Mouse (Mus musculus): ENCODE data around the gene Dock4. TPM values are rescaled to one million over a fixed set of nuclear protein-coding genes. Genes with fewer than 3 reads are reported as not detected.

Gene Dock4
- polyA plus RNA-seq, 1 experiment = 12.7 TPM

DNA sequence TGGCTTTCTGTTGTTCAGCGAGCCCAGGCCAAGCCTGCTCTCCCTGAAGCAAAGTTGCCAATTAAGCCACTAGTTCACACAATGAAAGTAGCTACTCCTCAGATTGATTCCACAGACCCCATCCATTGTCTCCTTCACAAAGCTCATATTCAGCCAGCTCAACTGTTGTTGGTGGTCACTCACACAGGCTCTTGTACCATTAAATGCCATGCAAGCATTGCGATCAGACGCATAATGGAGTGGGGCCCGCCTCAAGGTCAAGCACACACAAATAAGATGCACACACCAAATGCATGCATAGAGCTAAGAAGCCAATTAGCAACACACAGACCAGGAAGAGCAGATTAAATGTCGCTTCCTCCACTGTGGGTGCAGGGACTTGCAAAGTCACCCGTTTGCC lies 391.2 kb downstream of the Dock4 start:
- Histone ChIP-seq H3K4me1 (ENCODE audit: control insufficient read depth, insufficient read depth, low read length) (no peaks in the 10 kb centered on the region), H3K9me3 (replicated peaks; ENCODE audit: control insufficient read depth, insufficient read depth, low read length, poor library complexity, severe bottlenecking) (no peaks in the 10 kb centered on the region), H3K36me3 (ENCODE audit: control insufficient read depth, insufficient read depth, low read length, poor library complexity, severe bottlenecking) (no peaks in the 10 kb centered on the region), H3K9ac (ENCODE audit: low read depth, poor library complexity, severe bottlenecking) (no peak overlapping the region), H3K27me3 (ENCODE audit: control insufficient read depth, insufficient read depth, low read length, poor library complexity, severe bottlenecking) (no peaks in the 10 kb centered on the region), H3K27ac (ENCODE audit: insufficient read depth, low read length) (0 out of 2 replicates have a peak overlapping the region, but pooled peaks have one; percentile 32), H3K4me3 (ENCODE audit: low read depth, low read length) (no peak overlapping the region)
- TF ChIP-seq CTCF (IDR thresholded peaks at IDR 0.05; ENCODE audit: low read depth, low read length) (no peak), EP300 (IDR thresholded peaks at IDR 0.05; ENCODE audit: insufficient read depth, low read depth, low read length) (peak; percentile 81; the same call in 1 of the 2 replicates), POLR2A (IDR thresholded peaks at IDR 0.05; ENCODE audit: insufficient read depth, low read length) (no peak)

DNA sequence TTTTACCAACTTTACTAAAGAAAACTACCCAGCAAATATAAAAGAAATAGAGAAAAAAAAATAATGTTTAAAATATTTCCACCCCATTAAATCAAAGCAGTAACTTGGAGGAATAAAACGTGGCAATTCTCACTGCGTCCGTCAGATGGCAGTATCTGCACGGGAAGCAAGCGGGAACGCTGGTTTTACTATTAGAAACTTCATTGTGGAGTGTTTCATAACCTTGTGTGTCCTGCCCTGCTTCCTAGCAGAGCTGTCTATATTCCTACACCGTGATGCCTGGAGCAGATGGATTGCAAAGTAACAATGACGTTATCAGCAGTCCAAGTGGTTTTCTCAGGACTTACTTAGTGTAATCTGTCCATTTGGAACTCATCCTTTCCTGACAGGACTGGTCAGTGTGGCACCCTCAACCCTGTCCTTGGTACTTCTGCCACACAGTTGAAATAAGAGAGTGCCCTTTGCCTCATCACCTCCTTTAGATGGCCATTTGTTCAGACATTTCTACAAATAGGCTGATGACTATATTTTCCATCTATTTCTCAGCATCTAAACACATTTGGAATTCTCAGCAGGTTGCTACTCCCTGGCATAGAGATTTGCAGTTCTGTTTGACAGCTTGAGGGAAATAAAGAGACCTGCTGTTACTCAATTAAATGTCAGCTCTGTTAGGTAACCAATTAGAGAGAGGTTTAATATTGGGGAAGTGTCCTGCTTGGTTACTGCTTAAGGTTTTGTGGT lies 392.0 kb downstream of the Dock4 start:
- H3K27ac ChIP-seq (ENCODE audit: insufficient read depth, low read length) = no peak overlapping the region
- no peak overlapping the region for H3K9ac ChIP-seq (ENCODE audit: low read depth, poor library complexity, severe bottlenecking)
- peak; percentile 69 for TF ChIP-seq CTCF (IDR thresholded peaks at IDR 0.05; ENCODE audit: low read depth, low read length)
- no peak for TF ChIP-seq POLR2A (IDR thresholded peaks at IDR 0.05; ENCODE audit: insufficient read depth, low read length)
- H3K4me1 ChIP-seq (ENCODE audit: control insufficient read depth, insufficient read depth, low read length) = no peaks in the 10 kb centered on the region
- H3K4me3 ChIP-seq (ENCODE audit: low read depth, low read length) = no peak overlapping the region
- no peaks in the 10 kb centered on the region for H3K9me3 ChIP-seq (replicated peaks; ENCODE audit: control insufficient read depth, insufficient read depth, low read length, poor library complexity, severe bottlenecking)
- H3K36me3 ChIP-seq (ENCODE audit: control insufficient read depth, insufficient read depth, low read length, poor library complexity, severe bottlenecking) = no peaks in the 10 kb centered on the region
- no peaks in the 10 kb centered on the region for H3K27me3 ChIP-seq (ENCODE audit: control insufficient read depth, insufficient read depth, low read length, poor library complexity, severe bottlenecking)

DNA sequence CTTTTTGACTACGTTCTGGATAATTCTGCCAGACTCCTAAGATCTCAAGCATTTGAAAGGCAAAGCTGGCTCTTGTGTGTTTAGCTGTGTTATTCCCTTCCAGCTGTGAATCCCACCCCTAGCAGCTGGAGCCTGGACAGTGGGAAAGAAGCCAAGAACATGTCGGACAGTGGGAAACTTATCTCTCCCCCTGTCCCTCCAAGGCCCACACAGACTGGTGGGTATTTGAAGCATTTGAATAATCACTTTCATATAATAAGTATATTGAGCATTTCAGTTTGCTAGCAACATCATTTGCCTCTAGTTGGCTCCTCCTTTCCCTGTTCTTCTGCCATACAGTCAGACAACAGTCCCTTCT lies 392.6 kb downstream of the Dock4 start:
- Histone ChIP-seq H3K9ac (ENCODE audit: low read depth, poor library complexity, severe bottlenecking) (no peak overlapping the region), H3K27me3 (ENCODE audit: control insufficient read depth, insufficient read depth, low read length, poor library complexity, severe bottlenecking) (no peaks in the 10 kb centered on the region)

DNA sequence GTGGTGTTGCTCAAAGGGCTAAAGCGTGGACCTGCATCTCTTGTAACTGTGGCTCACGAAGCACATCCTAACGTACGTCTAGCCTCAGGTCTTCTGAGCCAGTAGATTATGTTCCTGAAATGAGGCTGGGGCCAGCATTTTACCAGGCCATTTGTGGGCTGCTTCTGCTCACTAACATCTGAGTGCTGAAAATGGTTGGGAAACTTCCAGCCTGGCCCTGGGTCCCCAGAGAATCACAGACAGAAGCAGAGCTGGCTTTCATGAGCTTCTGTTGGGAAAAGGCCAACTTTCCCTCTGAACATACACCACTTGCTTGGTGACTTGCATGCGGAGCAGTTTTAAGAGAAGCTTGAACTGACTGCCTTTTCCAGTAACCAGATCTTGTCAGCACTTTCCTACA lies 393.2 kb downstream of the Dock4 start:
- no peak overlapping the region for H3K4me3 ChIP-seq (ENCODE audit: low read depth, low read length)
- no peak for TF ChIP-seq CTCF (IDR thresholded peaks at IDR 0.05; ENCODE audit: low read depth, low read length)
- TF ChIP-seq POLR2A (IDR thresholded peaks at IDR 0.05; ENCODE audit: insufficient read depth, low read length) = no peak
- no peak for TF ChIP-seq EP300 (IDR thresholded peaks at IDR 0.05; ENCODE audit: insufficient read depth, low read depth, low read length)
- no peaks in the 10 kb centered on the region for H3K9me3 ChIP-seq (replicated peaks; ENCODE audit: control insufficient read depth, insufficient read depth, low read length, poor library complexity, severe bottlenecking)
- H3K27me3 ChIP-seq (ENCODE audit: control insufficient read depth, insufficient read depth, low read length, poor library complexity, severe bottlenecking) = no peaks in the 10 kb centered on the region
- H3K4me1 ChIP-seq (ENCODE audit: control insufficient read depth, insufficient read depth, low read length) = no peaks in the 10 kb centered on the region
- no peaks in the 10 kb centered on the region for H3K36me3 ChIP-seq (ENCODE audit: control insufficient read depth, insufficient read depth, low read length, poor library complexity, severe bottlenecking)
- H3K27ac ChIP-seq (ENCODE audit: insufficient read depth, low read length) = no peak overlapping the region
- no peak overlapping the region for H3K9ac ChIP-seq (ENCODE audit: low read depth, poor library complexity, severe bottlenecking)

More for the DNA sequence above, 392.6 kb downstream of the Dock4 start:
- H3K4me1 ChIP-seq (ENCODE audit: control insufficient read depth, insufficient read depth, low read length) = no peaks in the 10 kb centered on the region
- TF ChIP-seq POLR2A (IDR thresholded peaks at IDR 0.05; ENCODE audit: insufficient read depth, low read length) (no peak), CTCF (IDR thresholded peaks at IDR 0.05; ENCODE audit: low read depth, low read length) (no peak), EP300 (IDR thresholded peaks at IDR 0.05; ENCODE audit: insufficient read depth, low read depth, low read length) (no peak)
- H3K4me3 ChIP-seq (ENCODE audit: low read depth, low read length) = no peak overlapping the region
- H3K36me3 ChIP-seq (ENCODE audit: control insufficient read depth, insufficient read depth, low read length, poor library complexity, severe bottlenecking) = no peaks in the 10 kb centered on the region
- no peak overlapping the region for H3K27ac ChIP-seq (ENCODE audit: insufficient read depth, low read length)
- H3K9me3 ChIP-seq (replicated peaks; ENCODE audit: control insufficient read depth, insufficient read depth, low read length, poor library complexity, severe bottlenecking) = no peaks in the 10 kb centered on the region

DNA sequence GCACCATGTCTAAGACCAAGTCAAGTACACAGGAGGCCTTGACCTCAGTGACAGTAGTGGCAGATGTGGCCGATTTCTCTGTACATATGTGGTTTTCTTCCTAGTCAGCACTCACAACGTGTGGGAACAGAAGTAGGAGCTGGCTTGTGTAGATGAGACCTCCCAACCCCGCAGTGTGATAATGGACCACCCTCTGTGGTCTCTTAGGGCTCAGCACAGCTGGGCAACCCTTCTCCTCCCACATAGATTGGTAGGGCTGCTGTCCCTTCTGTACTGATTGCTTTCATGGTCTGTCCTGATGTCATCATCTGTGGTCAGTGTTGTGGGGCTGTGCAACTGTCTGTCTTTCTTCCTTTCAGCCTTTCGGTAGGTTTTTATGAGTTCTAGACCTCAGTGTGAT lies 394.1 kb downstream of the Dock4 start:
- no peaks in the 10 kb centered on the region for H3K36me3 ChIP-seq (ENCODE audit: control insufficient read depth, insufficient read depth, low read length, poor library complexity, severe bottlenecking)
- no peaks in the 10 kb centered on the region for H3K27me3 ChIP-seq (ENCODE audit: control insufficient read depth, insufficient read depth, low read length, poor library complexity, severe bottlenecking)
- no peak overlapping the region for H3K4me3 ChIP-seq (ENCODE audit: low read depth, low read length)
- TF ChIP-seq EP300 (IDR thresholded peaks at IDR 0.05; ENCODE audit: insufficient read depth, low read depth, low read length) (no peak), CTCF (IDR thresholded peaks at IDR 0.05; ENCODE audit: low read depth, low read length) (no peak), POLR2A (IDR thresholded peaks at IDR 0.05; ENCODE audit: insufficient read depth, low read length) (no peak)
- H3K4me1 ChIP-seq (ENCODE audit: control insufficient read depth, insufficient read depth, low read length) = no peaks in the 10 kb centered on the region
- no peak overlapping the region for H3K9ac ChIP-seq (ENCODE audit: low read depth, poor library complexity, severe bottlenecking)
- H3K27ac ChIP-seq (ENCODE audit: insufficient read depth, low read length) = no peak overlapping the region
- no peaks in the 10 kb centered on the region for H3K9me3 ChIP-seq (replicated peaks; ENCODE audit: control insufficient read depth, insufficient read depth, low read length, poor library complexity, severe bottlenecking)

DNA sequence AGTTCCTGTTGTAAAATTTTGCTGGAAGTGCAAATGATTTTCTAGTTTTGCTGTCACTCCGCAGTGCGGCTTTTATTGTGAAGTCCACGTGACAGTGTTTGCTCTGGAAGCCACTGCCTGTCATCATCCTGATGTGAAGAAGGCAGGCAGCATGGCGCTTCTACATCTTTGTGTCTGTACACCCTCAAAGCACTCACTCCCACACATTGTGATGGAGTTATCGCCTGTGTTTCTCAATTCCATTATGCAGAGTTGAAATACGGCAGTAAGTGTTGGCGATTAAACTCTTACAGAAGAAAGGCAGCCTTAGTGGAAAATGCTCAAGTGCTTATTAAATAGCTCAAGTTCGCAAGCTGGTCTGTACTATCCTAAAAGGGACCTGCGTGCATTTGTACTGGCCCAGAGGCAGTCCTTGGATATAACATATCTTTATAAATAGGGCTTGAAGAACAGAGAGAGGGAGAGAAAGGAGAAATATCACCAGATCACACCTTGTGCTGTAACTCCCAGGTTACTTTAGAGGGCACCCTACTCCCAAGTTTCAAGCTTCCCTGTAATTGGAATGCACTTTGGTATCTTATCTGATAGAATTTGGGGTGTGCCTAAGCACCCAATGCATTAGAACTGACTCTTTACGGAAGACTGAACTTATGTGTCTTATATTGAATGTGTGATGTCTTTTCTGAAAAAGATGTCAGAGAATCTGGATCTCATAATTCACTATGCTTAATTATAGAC lies 396.7 kb downstream of the Dock4 start:
- Histone ChIP-seq H3K36me3 (ENCODE audit: control insufficient read depth, insufficient read depth, low read length, poor library complexity, severe bottlenecking) (no peaks in the 10 kb centered on the region), H3K9ac (ENCODE audit: low read depth, poor library complexity, severe bottlenecking) (no peak overlapping the region)
- TF ChIP-seq CTCF (IDR thresholded peaks at IDR 0.05; ENCODE audit: low read depth, low read length) (peak; percentile 19), EP300 (IDR thresholded peaks at IDR 0.05; ENCODE audit: insufficient read depth, low read depth, low read length) (no peak), POLR2A (IDR thresholded peaks at IDR 0.05; ENCODE audit: insufficient read depth, low read length) (no peak)

More for the DNA sequence above, 396.7 kb downstream of the Dock4 start:
- Histone ChIP-seq H3K4me1 (ENCODE audit: control insufficient read depth, insufficient read depth, low read length) (no peaks in the 10 kb centered on the region), H3K4me3 (ENCODE audit: low read depth, low read length) (no peak overlapping the region), H3K9me3 (replicated peaks; ENCODE audit: control insufficient read depth, insufficient read depth, low read length, poor library complexity, severe bottlenecking) (no peaks in the 10 kb centered on the region), H3K27ac (ENCODE audit: insufficient read depth, low read length) (no peak overlapping the region), H3K27me3 (ENCODE audit: control insufficient read depth, insufficient read depth, low read length, poor library complexity, severe bottlenecking) (no peaks in the 10 kb centered on the region)
